Mouse (Mus musculus): ENCODE measurements around the gene Gm867. TPM values are rescaled to one million over a fixed set of nuclear protein-coding genes. Genes with fewer than 3 reads are reported as not detected.

Gm867 gene
- polyA plus RNA-seq, 1 experiment = 4.5 TPM

- Histone ChIP-seq H3K27me3 (ENCODE audit: control insufficient read depth, insufficient read depth, low read length) (no peaks in the 10 kb centered on the region), H3K27ac (ENCODE audit: insufficient read depth, low read length) (peak overlapping the region; percentile 55), H3K36me3 (ENCODE audit: control insufficient read depth, insufficient read depth, low read length) (no peaks in the 10 kb centered on the region), H3K4me3 (ENCODE audit: extremely low read depth, insufficient read depth, insufficient read length) (peak overlapping the region; percentile 19), H3K4me1 (ENCODE audit: control insufficient read depth, insufficient read depth, insufficient read length) (peaks cover 16% of the 10 kb centered on the region)
- 58% methylated on average over 18 of the region's 18 CpGs for WGBS
- peak in 1 of 2 experiments; percentile 13 for DNase-seq (ENCODE audit: low read depth in 1 of 2, low spot score in 2 of 2)
- TF ChIP-seq CTCF (IDR thresholded peaks at IDR 0.05; ENCODE audit: extremely low read depth, insufficient read depth, insufficient read length, insufficient replicate concordance) (no peak), POLR2A (IDR thresholded peaks at IDR 0.05; ENCODE audit: low read depth, low read length) (no peak)
Observed at GRCm38 (mm10) chr10:75936909-75937667, 3.4 kb downstream of the Gm867 start.

- Histone ChIP-seq H3K4me3 (ENCODE audit: extremely low read depth, insufficient read depth, insufficient read length) (peak within 1 kb of the TSS; percentile 75), H3K27me3 (ENCODE audit: control insufficient read depth, insufficient read depth, low read length) (no peaks in the 10 kb centered on the region), H3K4me1 (ENCODE audit: control insufficient read depth, insufficient read depth, insufficient read length) (peaks cover 23% of the 10 kb centered on the region), H3K27ac (ENCODE audit: insufficient read depth, low read length) (peak within 1 kb of the TSS; percentile 55), H3K36me3 (ENCODE audit: control insufficient read depth, insufficient read depth, low read length) (no peaks in the 10 kb centered on the region)
- TF ChIP-seq CTCF (IDR thresholded peaks at IDR 0.05; ENCODE audit: extremely low read depth, insufficient read depth, insufficient read length, insufficient replicate concordance) (no peak), POLR2A (IDR thresholded peaks at IDR 0.05; ENCODE audit: low read depth, low read length) (peak; percentile 61)
- 5% methylated on average over 51 of the region's 51 CpGs for WGBS
- peak; percentile 55 to 56 for DNase-seq (ENCODE audit: low read depth in 1 of 2, low spot score in 2 of 2)
Observed at GRCm38 (mm10) chr10:75935680-75936541, 4.6 kb downstream of the Gm867 start, which contains the start of gene Mmp11. Gene Mmp11, minus strand, starts transcription at chr10:75936496.

- H3K4me1 ChIP-seq (ENCODE audit: control insufficient read depth, insufficient read depth, insufficient read length) = peaks cover 22% of the 10 kb centered on the region
- H3K27me3 ChIP-seq (ENCODE audit: control insufficient read depth, insufficient read depth, low read length) = no peaks in the 10 kb centered on the region
- TF ChIP-seq POLR2A (IDR thresholded peaks at IDR 0.05; ENCODE audit: low read depth, low read length) (no peak), CTCF (IDR thresholded peaks at IDR 0.05; ENCODE audit: extremely low read depth, insufficient read depth, insufficient read length, insufficient replicate concordance) (no peak)
- no peak overlapping the region for H3K27ac ChIP-seq (ENCODE audit: insufficient read depth, low read length)
- no peak for DNase-seq (ENCODE audit: low read depth in 1 of 2, low spot score in 2 of 2)
- 53% methylated on average over 1 of the region's 1 CpGs for WGBS
- H3K4me3 ChIP-seq (ENCODE audit: extremely low read depth, insufficient read depth, insufficient read length) = no peak overlapping the region
- H3K36me3 ChIP-seq (ENCODE audit: control insufficient read depth, insufficient read depth, low read length) = no peaks in the 10 kb centered on the region
Observed at GRCm38 (mm10) chr10:75934991-75935390, 5.5 kb downstream of the Gm867 start.

GRCm38 (mm10) chr10:75932891-75933290 is 7.6 kb downstream of the Gm867 start, which contains the start of gene Chchd10:
Gene Chchd10, plus strand, starts transcription at chr10:75933130.
- 68% methylated on average over 6 of the region's 6 CpGs for WGBS

GRCm38 (mm10) chr10:75932081-75932678 is 8.3 kb downstream of the Gm867 start:
- peak in 1 of 2 experiments; percentile 50 for DNase-seq (ENCODE audit: low read depth in 1 of 2, low spot score in 2 of 2)
- TF ChIP-seq CTCF (IDR thresholded peaks at IDR 0.05; ENCODE audit: extremely low read depth, insufficient read depth, insufficient read length, insufficient replicate concordance) (no peak), POLR2A (IDR thresholded peaks at IDR 0.05; ENCODE audit: low read depth, low read length) (no peak)
- peak overlapping the region; percentile 33; the same call in 1 of the 2 replicates for H3K27ac ChIP-seq (ENCODE audit: insufficient read depth, low read length)
- peak overlapping the region; percentile 59 for H3K4me3 ChIP-seq (ENCODE audit: extremely low read depth, insufficient read depth, insufficient read length)
- 3% methylated on average over 41 of the region's 44 CpGs for WGBS
- no peaks in the 10 kb centered on the region for H3K27me3 ChIP-seq (ENCODE audit: control insufficient read depth, insufficient read depth, low read length)
- H3K4me1 ChIP-seq (ENCODE audit: control insufficient read depth, insufficient read depth, insufficient read length) = peaks cover 17% of the 10 kb centered on the region
- H3K36me3 ChIP-seq (ENCODE audit: control insufficient read depth, insufficient read depth, low read length) = no peaks in the 10 kb centered on the region

More at GRCm38 (mm10) chr10:75932891-75933290, 7.6 kb downstream of the Gm867 start, which contains the start of gene Chchd10:
- no peak for DNase-seq (ENCODE audit: low read depth in 1 of 2, low spot score in 2 of 2)
- TF ChIP-seq POLR2A (IDR thresholded peaks at IDR 0.05; ENCODE audit: low read depth, low read length) = no peak
- no peak for TF ChIP-seq CTCF (IDR thresholded peaks at IDR 0.05; ENCODE audit: extremely low read depth, insufficient read depth, insufficient read length, insufficient replicate concordance)
- H3K4me1 ChIP-seq (ENCODE audit: control insufficient read depth, insufficient read depth, insufficient read length) = peaks cover 20% of the 10 kb centered on the region
- peak within 1 kb of the TSS; percentile 33; the same call in 1 of the 2 replicates for H3K27ac ChIP-seq (ENCODE audit: insufficient read depth, low read length)
- no peaks in the 10 kb centered on the region for H3K36me3 ChIP-seq (ENCODE audit: control insufficient read depth, insufficient read depth, low read length)
- H3K4me3 ChIP-seq (ENCODE audit: extremely low read depth, insufficient read depth, insufficient read length) = peak within 1 kb of the TSS; percentile 59
- no peaks in the 10 kb centered on the region for H3K27me3 ChIP-seq (ENCODE audit: control insufficient read depth, insufficient read depth, low read length)

- no peaks in the 10 kb centered on the region for H3K27me3 ChIP-seq (ENCODE audit: control insufficient read depth, insufficient read depth, low read length)
- H3K4me3 ChIP-seq (ENCODE audit: extremely low read depth, insufficient read depth, insufficient read length) = no peak overlapping the region
- peaks cover 17% of the 10 kb centered on the region for H3K4me1 ChIP-seq (ENCODE audit: control insufficient read depth, insufficient read depth, insufficient read length)
- H3K27ac ChIP-seq (ENCODE audit: insufficient read depth, low read length) = no peak overlapping the region
- DNase-seq (ENCODE audit: low read depth in 1 of 2, low spot score in 2 of 2) = no peak
- 54% methylated on average over 7 of the region's 7 CpGs for WGBS
- no peaks in the 10 kb centered on the region for H3K36me3 ChIP-seq (ENCODE audit: control insufficient read depth, insufficient read depth, low read length)
- no peak for TF ChIP-seq CTCF (IDR thresholded peaks at IDR 0.05; ENCODE audit: extremely low read depth, insufficient read depth, insufficient read length, insufficient replicate concordance)
- no peak for TF ChIP-seq POLR2A (IDR thresholded peaks at IDR 0.05; ENCODE audit: low read depth, low read length)
Observed at GRCm38 (mm10) chr10:75931311-75931710, 9.2 kb downstream of the Gm867 start.
